In the genomic region with DNA sequence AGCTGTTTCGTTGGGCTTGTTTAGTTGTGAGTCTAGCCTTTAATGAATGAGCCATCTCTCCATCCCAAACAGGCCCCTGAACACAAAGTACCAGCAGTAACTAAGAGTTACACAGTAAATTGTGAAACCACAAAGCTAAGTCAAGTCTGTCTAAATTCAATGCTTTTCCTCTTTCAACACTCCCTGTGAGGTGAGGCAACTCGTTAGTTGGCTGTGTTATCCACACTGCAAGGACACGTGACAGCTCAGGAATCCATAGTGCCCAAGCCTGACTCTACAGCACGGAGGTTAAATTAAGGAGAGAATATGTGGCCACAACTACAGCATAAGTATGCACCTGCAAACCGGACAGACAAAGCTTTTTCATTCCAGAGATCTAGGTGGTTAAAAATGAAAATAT, we compare ENCODE assay signal across 28 mouse cellular contexts. TPM values are rescaled to one million over a fixed set of nuclear protein-coding genes. Genes with fewer than 3 reads are reported as not detected.
DNase-seq lines count a peak whose midpoint lies in the region; ATAC-seq and TF ChIP-seq lines count a peak whose summit lies in the region.
"Had no signal": no experiment of that assay in that cellular context is flagged by ENCODE, and none has a peak within 500 bp of the region (broad histone marks: within the 10 kb centered on the region; RNA-seq: fewer than 3 reads in every experiment).

No protein-coding gene starts in this region.

- no peak overlapping the region for H3K4me3 ChIP-seq in heart, postnatal 0 days (ENCODE audit: low read depth, low read length)
- H3K4me3 ChIP-seq in forebrain, embryonic 16.5 days (replicated peaks; ENCODE audit: low read length): no peak overlapping the region
- H3K4me3 ChIP-seq: embryonic facial prominence, embryonic 15.5 days; forebrain, embryonic 10.5 days; heart, embryonic 12.5 days; hindbrain, embryonic 15.5 days; limb, embryonic 15.5 days; lung, embryonic 15.5 days; midbrain, embryonic 15.5 days; neural tube, embryonic 12.5 days; stomach, embryonic 15.5 days had no signal

- H3K36me3 ChIP-seq in heart, postnatal 0 days (replicated peaks; ENCODE audit: control insufficient read depth, insufficient read depth, low read length): no peaks in the 10 kb centered on the region
- H3K36me3 ChIP-seq in forebrain, embryonic 16.5 days (ENCODE audit: control insufficient read depth, insufficient read depth): no peaks in the 10 kb centered on the region
- H3K36me3 ChIP-seq: embryonic facial prominence, embryonic 15.5 days; forebrain, embryonic 10.5 days; heart, embryonic 12.5 days; hindbrain, embryonic 15.5 days; limb, embryonic 15.5 days; lung, embryonic 15.5 days; midbrain, embryonic 15.5 days; neural tube, embryonic 12.5 days; stomach, embryonic 15.5 days had no signal

- DNase-seq in adrenal gland, adult 8-10 months: peak; percentile 27
- DNase-seq in adrenal gland, postnatal 25 days: no peak
- DNase-seq in heart, postnatal 0 days (ENCODE audit: low spot score): peak; percentile 51
- no peak for DNase-seq in heart, postnatal 4 days
- DNase-seq in lung, postnatal 25 days (ENCODE audit: low spot score): peak; percentile 34
- no peak for DNase-seq in lung, postnatal 4 days
- DNase-seq in kidney, postnatal 4 days: no peak
- DNase-seq: cerebellum, adult 11 months; cerebellum, adult 9-11 months; forebrain, postnatal 0 days; gastrocnemius, postnatal 36 days; kidney, adult 2 months; left cerebral cortex, postnatal 4 days; retina, postnatal 1 day; right cerebral cortex, postnatal 4 days; thymus, postnatal 25 days had no signal

- H3K4me2 ChIP-seq in heart, postnatal 0 days (ENCODE audit: low read depth, low read length): no peak overlapping the region
- H3K4me2 ChIP-seq in forebrain, embryonic 16.5 days (ENCODE audit: low read length): no peak overlapping the region
- H3K4me2 ChIP-seq: embryonic facial prominence, embryonic 15.5 days; heart, embryonic 12.5 days; hindbrain, embryonic 15.5 days; limb, embryonic 15.5 days; lung, embryonic 15.5 days; midbrain, embryonic 15.5 days; neural tube, embryonic 12.5 days; stomach, embryonic 15.5 days had no signal

- H3K27me3 ChIP-seq in heart, postnatal 0 days (ENCODE audit: control insufficient read depth, insufficient read depth, low read length): no peaks in the 10 kb centered on the region
- H3K27me3 ChIP-seq in forebrain, embryonic 16.5 days (replicated peaks; ENCODE audit: control insufficient read depth, insufficient read depth, low read length): no peaks in the 10 kb centered on the region
- H3K27me3 ChIP-seq: embryonic facial prominence, embryonic 15.5 days; heart, embryonic 12.5 days; hindbrain, embryonic 15.5 days; limb, embryonic 15.5 days; lung, embryonic 15.5 days; midbrain, embryonic 15.5 days; neural tube, embryonic 12.5 days; stomach, embryonic 15.5 days had no signal

- H3K9me3 ChIP-seq in heart, postnatal 0 days (replicated peaks; ENCODE audit: control insufficient read depth, low read length): 0 out of 2 replicates have a peak, but pooled peaks cover 4% of the 10 kb centered on the region
- H3K9me3 ChIP-seq in forebrain, embryonic 16.5 days (ENCODE audit: control insufficient read depth, low read length): no peaks in the 10 kb centered on the region
- H3K9me3 ChIP-seq: embryonic facial prominence, embryonic 15.5 days; forebrain, embryonic 10.5 days; hindbrain, embryonic 15.5 days; limb, embryonic 15.5 days; lung, embryonic 15.5 days; midbrain, embryonic 15.5 days; stomach, embryonic 15.5 days had no signal

- H3K27ac ChIP-seq in heart, postnatal 0 days (ENCODE audit: low read depth): no peak overlapping the region
- no peak overlapping the region for H3K27ac ChIP-seq in forebrain, embryonic 16.5 days (ENCODE audit: low read length)
- H3K27ac ChIP-seq: embryonic facial prominence, embryonic 15.5 days; forebrain, embryonic 10.5 days; hindbrain, embryonic 15.5 days; kidney, postnatal 0 days; limb, embryonic 15.5 days; lung, embryonic 15.5 days; midbrain, embryonic 15.5 days; neural tube, embryonic 12.5 days; stomach, embryonic 15.5 days had no signal

- TF ChIP-seq CTCF in heart, postnatal 0 days (IDR thresholded peaks at IDR 0.05; ENCODE audit: low read depth): no peak

- peak; percentile 66 for ATAC-seq in heart, postnatal 0 days (ENCODE audit: insufficient read depth, low read depth)
- no peak for ATAC-seq in forebrain, embryonic 16.5 days
- ATAC-seq: CD4-positive, CD25-positive, alpha-beta regulatory T cell, adult 4 months; forebrain, postnatal 0 days; midbrain, embryonic 15.5 days had no signal

- H3K4me1 ChIP-seq in heart, postnatal 0 days (ENCODE audit: control insufficient read depth, insufficient read depth): peaks cover 39% of the 10 kb centered on the region
- H3K4me1 ChIP-seq in forebrain, embryonic 16.5 days (replicated peaks; ENCODE audit: control insufficient read depth, insufficient read depth, low read length): no peaks in the 10 kb centered on the region

- 39% methylated on average over 5 of the region's 5 CpGs for WGBS in heart, postnatal 0 days
- 55% methylated on average over 5 of the region's 5 CpGs for WGBS in forebrain, embryonic 16.5 days

- TF ChIP-seq EP300 in heart, postnatal 0 days (IDR thresholded peaks at IDR 0.05; ENCODE audit: low read depth): no peak

- H3K9ac ChIP-seq in heart, postnatal 0 days (replicated peaks; ENCODE audit: low read depth, low read length): no peak overlapping the region
- no peak overlapping the region for H3K9ac ChIP-seq in forebrain, embryonic 16.5 days (replicated peaks; ENCODE audit: low read depth, low read length)
- H3K9ac ChIP-seq: embryonic facial prominence, embryonic 15.5 days; forebrain, postnatal 0 days; heart, embryonic 12.5 days; hindbrain, embryonic 15.5 days; limb, embryonic 15.5 days; lung, embryonic 15.5 days; midbrain, embryonic 15.5 days; neural tube, embryonic 12.5 days; stomach, embryonic 15.5 days had no signal

RNA-seq across cellular contexts. Expression of a gene that starts 54.9 kb away (rescaled TPM):
- total RNA-seq in adrenal gland, adult 8-10 months (2022): 1 to 10 TPM in 3 of 4 experiments, under 1 TPM in 1; 0.70 to 5.6 (median 2.0) TPM
- 2.6 and 3.1 TPM in 2 replicates for total RNA-seq in adrenal gland, postnatal 25 days (2021)
- total RNA-seq in heart, postnatal 0 days (2014; rRNA removed; ENCODE audit: low replicate concordance): 30.5 and 37.3 TPM in 2 replicates
- polyA plus RNA-seq in heart, postnatal 0 days (2015; fragmentation: Nextera tagmentation; extraction: Ambion mirVana): 133 TPM in 2 replicates
- total RNA-seq in heart, postnatal 4 days (2021): 10 to 100 TPM; 26.6 to 30.4 TPM
- polyA plus RNA-seq in forebrain, embryonic 16.5 days (2015; fragmentation: Nextera tagmentation; extraction: Ambion mirVana): 17.5 and 18.0 TPM in 2 replicates

Comparison
In these comparisons a context has a peak if more than half of its experiments do, and no peak if none do; other contexts are left out.
1. DNase-seq: peak in adrenal gland, adult 8-10 months (single experiment), heart, postnatal 0 days (single experiment) and lung, postnatal 25 days (single experiment); none in adrenal gland, postnatal 25 days (single experiment), heart, postnatal 4 days (single experiment), lung, postnatal 4 days (0 of 2) and kidney, postnatal 4 days (0 of 2).